Mouse (Mus musculus) limb, embryonic 14.5 days (tissue): ENCODE measurements at regions not wholly inside any gene's neighbourhood (a gene's known extent, or its start where the extent isn't known, plus 50 kb on each side); places are given as distances from the start of the nearest gene placed in this dataset.

Experiments
- ATAC-seq: fragments of 200-750 bp; cut with Nextera tagmentation; 2 replicates; pipeline ENCODE4 v1.8.0; 2017; ENCODE audit warnings: low read depth, moderate number of reproducible peaks, moderate TSS enrichment; ENCODE audit not compliant: low FRiP score
- DNase-seq: peaks from one replicate; pipeline ENCODE4 v3.0.0-alpha.2; 2015; ENCODE audit warnings: low spot score
- H3K27ac ChIP-seq: fragments of 300-500 bp; sonication (generic); replicated peaks from 2 replicates; pipeline ENCODE4 v1.5.1; 2014; ENCODE audit warnings: low read depth, mild to moderate bottlenecking, low read length, moderate library complexity, mixed read lengths
- H3K27me3 ChIP-seq: fragments of 300-500 bp; sonication (generic); 2 replicates; pipeline ENCODE4 v1.6.1; 2014; ENCODE audit warnings: low read length, mixed read lengths; ENCODE audit not compliant: control insufficient read depth, insufficient read depth
- H3K36me3 ChIP-seq: fragments of 300-500 bp; sonication (generic); 2 replicates; pipeline ENCODE4 v1.6.1; 2014; ENCODE audit warnings: mild to moderate bottlenecking, low read length, moderate library complexity, mixed read lengths; ENCODE audit not compliant: control insufficient read depth, insufficient read depth
- H3K4me1 ChIP-seq: fragments of 300-500 bp; sonication (generic); 2 replicates; pipeline ENCODE4 v1.6.1; 2014; ENCODE audit warnings: antibody characterized with exemption, low read length, mixed read lengths; ENCODE audit not compliant: control insufficient read depth, insufficient read depth
- H3K4me2 ChIP-seq: fragments of 300-500 bp; sonication (generic); replicated peaks from 2 replicates; pipeline ENCODE4 v1.6.1; 2014; ENCODE audit warnings: low read depth, mild to moderate bottlenecking, low read length, moderate library complexity; ENCODE audit not compliant: severe bottlenecking
- H3K4me3 ChIP-seq: fragments of 300-500 bp; sonication (generic); replicated peaks from 2 replicates; pipeline ENCODE4 v1.5.1; 2014; ENCODE audit warnings: low read length
- H3K9ac ChIP-seq: fragments of 300-500 bp; sonication (generic); 2 replicates; pipeline ENCODE4 v1.6.1; 2014; ENCODE audit warnings: mild to moderate bottlenecking, low read depth, low read length, moderate library complexity; ENCODE audit not compliant: severe bottlenecking
- H3K9me3 ChIP-seq: fragments of 300-500 bp; sonication (generic); 2 replicates; pipeline ENCODE4 v1.6.1; 2016; ENCODE audit warnings: low read length; ENCODE audit not compliant: control insufficient read depth
- POLR2A ChIP-seq: fragments of 200-500 bp; IDR thresholded peaks from 2 replicates; pipeline ENCODE4 v1.8.0; 2012; ENCODE audit warnings: inconsistent platforms, mild to moderate bottlenecking, moderate library complexity, borderline replicate concordance; ENCODE audit not compliant: insufficient read depth, insufficient read length; ENCODE audit errors: extremely low read depth
- whole genome bisulfite sequencing: fragments of 180-500 bp; shearing (Covaris S2); extraction: QIAGEN DNeasy Blood & Tissue Kit; methylation state at CpG from one replicate; pipeline ENCODE4 v1.1.7; 2014; 5-methylcytosine and 5-hydroxymethylcytosine counted together

- no peak overlapping the region for H3K4me3 ChIP-seq
- H3K9me3 ChIP-seq = no peaks in the 10 kb centered on the region
- ATAC-seq = peak; percentile 73
- DNase-seq = peak; percentile 92
- TF ChIP-seq POLR2A = no peak
- H3K4me1 ChIP-seq = peaks cover 8% of the 10 kb centered on the region; the same call in 1 of the 2 replicates
- H3K9ac ChIP-seq = no peak overlapping the region
- H3K27me3 ChIP-seq = no peaks in the 10 kb centered on the region
- 32% methylated on average over 5 of the region's 5 CpGs for WGBS
- H3K27ac ChIP-seq = peak overlapping the region; percentile 73
- no peak overlapping the region for H3K4me2 ChIP-seq
- no peaks in the 10 kb centered on the region for H3K36me3 ChIP-seq
These were observed 119.1 kb upstream of the Wdr75 start for GRCm38 (mm10) chr1:45675771-45676439.

GRCm38 (mm10) chr1:45679964-45680709, 114.8 kb upstream of the Wdr75 start:
- Histone ChIP-seq H3K27me3 (no peaks in the 10 kb centered on the region), H3K4me2 (no peak overlapping the region), H3K4me3 (no peak overlapping the region), H3K4me1 (0 out of 2 replicates have a peak, but pooled peaks cover 4% of the 10 kb centered on the region), H3K27ac (no peak overlapping the region; the same call in 1 of the 2 replicates), H3K36me3 (no peaks in the 10 kb centered on the region), H3K9me3 (no peaks in the 10 kb centered on the region), H3K9ac (no peak overlapping the region)
- TF ChIP-seq POLR2A = no peak
- 42% methylated on average over 8 of the region's 8 CpGs for WGBS
- ATAC-seq (peak; percentile 72), DNase-seq (peak; percentile 81)

GRCm38 (mm10) chr1:45700893-45701292, 94.1 kb upstream of the Wdr75 start:
- Histone ChIP-seq H3K27me3 (no peaks in the 10 kb centered on the region), H3K27ac (peak overlapping the region; percentile 46; the same call in 1 of the 2 replicates), H3K36me3 (no peaks in the 10 kb centered on the region), H3K4me2 (no peak overlapping the region), H3K4me3 (no peak overlapping the region), H3K9ac (no peak overlapping the region), H3K9me3 (no peaks in the 10 kb centered on the region), H3K4me1 (peaks cover 8% of the 10 kb centered on the region; the same call in 1 of the 2 replicates)
- peak; percentile 87 for ATAC-seq
- no peak for TF ChIP-seq POLR2A
- WGBS = 29% methylated on average over 1 of the region's 1 CpGs
- peak; percentile 77 for DNase-seq

- DNase-seq (peak; percentile 60), ATAC-seq (no peak)
- Histone ChIP-seq H3K36me3 (no peaks in the 10 kb centered on the region), H3K9me3 (no peaks in the 10 kb centered on the region), H3K27me3 (no peaks in the 10 kb centered on the region), H3K27ac (peak overlapping the region; percentile 61; the same call in 1 of the 2 replicates), H3K4me1 (peaks cover 8% of the 10 kb centered on the region; the same call in 1 of the 2 replicates), H3K4me2 (no peak overlapping the region), H3K9ac (no peak overlapping the region), H3K4me3 (no peak overlapping the region)
- WGBS = 81% methylated on average over 1 of the region's 1 CpGs
- TF ChIP-seq POLR2A = no peak
These were observed 93.5 kb upstream of the Wdr75 start for GRCm38 (mm10) chr1:45701516-45701915.

GRCm38 (mm10) chr1:45723369-45723768, 71.6 kb upstream of the Wdr75 start:
- Histone ChIP-seq H3K4me1 (no peaks in the 10 kb centered on the region), H3K9me3 (no peaks in the 10 kb centered on the region), H3K27me3 (no peaks in the 10 kb centered on the region), H3K4me2 (no peak overlapping the region), H3K4me3 (no peak overlapping the region), H3K9ac (no peak overlapping the region), H3K36me3 (no peaks in the 10 kb centered on the region), H3K27ac (no peak overlapping the region)
- DNase-seq (no peak), ATAC-seq (no peak)
- 69% methylated on average over 2 of the region's 2 CpGs for WGBS
- TF ChIP-seq POLR2A = no peak
